In genomic region chr3:79286376-79287107, GRCm38 (mm10) we compare ENCODE assay signal across 8 mouse cellular contexts. TPM values are rescaled to one million over a fixed set of nuclear protein-coding genes. Genes with fewer than 3 reads are reported as not detected.
DNase-seq lines count a peak whose midpoint lies in the region; ATAC-seq lines count a peak whose summit lies in the region.

Gene Rapgef2 (minus strand): TSS chr3:79286517.

- peaks cover 8% of the 10 kb centered on the region; the same call in 1 of the 2 replicates for H3K27me3 ChIP-seq in limb, embryonic 12.5 days
- H3K27me3 ChIP-seq in midbrain, embryonic 13.5 days: peaks cover 20% of the 10 kb centered on the region

- DNase-seq in 3T3-L1 (ENCODE audit: low read depth, low spot score): peak; percentile 59
- peak; percentile 71 for DNase-seq in adrenal gland, adult 8-10 months
- DNase-seq in embryo, embryonic 9.5 days (ENCODE audit: extremely low spot score): peak; percentile 73
- peak; percentile 99 for DNase-seq in heart, adult 11 months
- peak; percentile 74 for DNase-seq in kidney, adult 11 months
- peak; percentile 16 to 25 for DNase-seq in spleen, postnatal 14 days (ENCODE audit: low spot score in 2 of 2)

- H3K4me2 ChIP-seq in limb, embryonic 12.5 days: peak within 1 kb of the TSS; percentile 88
- H3K4me2 ChIP-seq in midbrain, embryonic 13.5 days (replicated peaks): peak within 1 kb of the TSS; percentile 96

- H3K9ac ChIP-seq in limb, embryonic 12.5 days (replicated peaks): peak within 1 kb of the TSS; percentile 96
- H3K9ac ChIP-seq in midbrain, embryonic 13.5 days (replicated peaks): peak within 1 kb of the TSS; percentile 95

- H3K9me3 ChIP-seq in limb, embryonic 12.5 days: no peaks in the 10 kb centered on the region
- H3K9me3 ChIP-seq in midbrain, embryonic 13.5 days: no peaks in the 10 kb centered on the region

- peak within 1 kb of the TSS; percentile 99 for H3K27ac ChIP-seq in limb, embryonic 12.5 days
- peak within 1 kb of the TSS; percentile 96 for H3K27ac ChIP-seq in midbrain, embryonic 13.5 days

- under 1% methylated on average over 81 of the region's 97 CpGs for WGBS in limb, embryonic 12.5 days
- WGBS in midbrain, embryonic 13.5 days: under 1% methylated on average over 82 of the region's 97 CpGs

- H3K36me3 ChIP-seq in limb, embryonic 12.5 days: no peaks in the 10 kb centered on the region
- no peaks in the 10 kb centered on the region for H3K36me3 ChIP-seq in midbrain, embryonic 13.5 days

- H3K4me3 ChIP-seq in limb, embryonic 12.5 days (replicated peaks): peak within 1 kb of the TSS; percentile 93
- peak within 1 kb of the TSS; percentile 91 for H3K4me3 ChIP-seq in midbrain, embryonic 13.5 days (replicated peaks)

- peak; percentile 73 for ATAC-seq in limb, embryonic 12.5 days (ENCODE audit: insufficient number of reproducible peaks, insufficient read depth, low FRiP score, low TSS enrichment, low read depth)
- peak; percentile 90 for ATAC-seq in midbrain, embryonic 13.5 days

- H3K4me1 ChIP-seq in limb, embryonic 12.5 days (replicated peaks): peaks cover 40% of the 10 kb centered on the region
- H3K4me1 ChIP-seq in midbrain, embryonic 13.5 days (replicated peaks): peaks cover 45% of the 10 kb centered on the region

RNA-seq across cellular contexts. Expression of gene Rapgef2, which starts in this region (rescaled TPM):
- total RNA-seq in adrenal gland, adult 8-10 months (2022): 10 to 100 TPM; 21.3 to 32.2 (median 26.2) TPM
- 9.8 and 10.4 TPM in 2 replicates for polyA plus RNA-seq in limb, embryonic 12.5 days (2016; fragmentation: Nextera tagmentation; extraction: Ambion mirVana)
- 7.8 and 8.9 TPM in 2 replicates for polyA plus RNA-seq in midbrain, embryonic 13.5 days (2015; fragmentation: Nextera tagmentation; extraction: Ambion mirVana)

Comparison
In these comparisons a context has a peak if more than half of its experiments do, and no peak if none do; other contexts are left out.
1. Peak in every context shown above with its lines: DNase-seq, ATAC-seq, H3K4me3 ChIP-seq and H3K27ac ChIP-seq.
2. DNase-seq: peak in every context shown above with its lines; median percentile 99 in heart, adult 11 months; 74 in kidney, adult 11 months; 73 in embryo, embryonic 9.5 days; 71 in adrenal gland, adult 8-10 months; 59 in 3T3-L1; 20 in spleen, postnatal 14 days.